Mouse (Mus musculus) liver, embryonic 14.5 days (tissue): ENCODE measurements around the gene Zbtb34.

Experiments
- CTCF ChIP-seq: IDR thresholded peaks from 2 replicates; pipeline ENCODE4 v1.5.1; 2016; ENCODE audit warnings: antibody characterized with exemption, low read depth, control low read depth
- EP300 ChIP-seq: IDR thresholded peaks from 2 replicates; pipeline ENCODE4 v1.6.1; 2016; ENCODE audit warnings: antibody characterized with exemption, low read depth

DNA sequence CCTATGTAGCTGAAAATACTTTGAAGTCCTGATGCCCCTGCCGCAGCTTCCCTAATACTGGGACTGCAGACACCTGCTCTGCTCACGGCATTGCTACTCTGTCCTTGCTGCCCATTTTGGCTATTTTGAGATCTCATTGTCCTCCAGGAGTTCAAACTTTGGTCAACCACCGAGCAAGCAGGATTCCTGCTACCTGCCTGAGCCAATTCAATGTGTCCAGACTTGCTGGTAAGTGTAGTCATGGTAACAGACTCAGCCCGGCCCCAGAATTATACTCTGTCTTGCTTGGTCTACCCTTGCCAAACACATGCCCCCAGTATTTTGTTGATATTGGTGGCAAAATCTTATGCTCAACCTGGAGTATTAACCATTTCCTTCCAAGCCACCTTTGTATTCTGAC, 34.1 kb downstream of the Zbtb34 start:
- TF ChIP-seq CTCF = no peak
- no peak for TF ChIP-seq EP300
